Mouse (Mus musculus) brain, embryonic 14.5 days (tissue): Measurements from ENCODE around the gene Mtch1. TPM values are rescaled to one million over a fixed set of nuclear protein-coding genes. Genes with fewer than 3 reads are reported as not detected.

Experiments used
- DNase-seq: peaks from one replicate; pipeline ENCODE4 v3.0.0-alpha.2; 2011; ENCODE audit warnings: low read depth
- CTCF ChIP-seq: fragments of 200-500 bp; IDR thresholded peaks from 2 replicates; pipeline ENCODE4 v1.5.1; 2012; ENCODE audit warnings: inconsistent platforms, mild to moderate bottlenecking, moderate library complexity, borderline replicate concordance; ENCODE audit not compliant: insufficient read depth, insufficient read length; ENCODE audit errors: extremely low read depth
- POLR2A ChIP-seq: fragments of 200-500 bp; IDR thresholded peaks from 2 replicates; pipeline ENCODE4 v1.6.1; 2012; ENCODE audit warnings: mild to moderate bottlenecking, inconsistent platforms, borderline replicate concordance; ENCODE audit not compliant: poor library complexity, insufficient read depth, insufficient read length, severe bottlenecking; ENCODE audit errors: extremely low read depth
- polyA plus RNA-seq: library from polyadenylated mRNA; depleted of rRNA; stranded (reverse); fragments of >200 nt; gene quantifications from 2 replicates; pipeline ENCODE4 v1.2.3, GENCODE M21; 2012

Gene Mtch1
- polyA plus RNA-seq, 1 experiment, result 698 TPM

GRCm38 (mm10) chr17:29341591-29342003, 6.1 kb downstream of the Mtch1 start:
- TF ChIP-seq CTCF (peak; percentile 35; the same call in 1 of the 2 replicates), POLR2A (no peak)
- peak; percentile 69 for DNase-seq

- TF ChIP-seq POLR2A, result no peak
- no peak for TF ChIP-seq CTCF
- DNase-seq, result no peak
Measured at GRCm38 (mm10) chr17:29340406-29341261, 7.1 kb downstream of the Mtch1 start.

- peak; percentile 37 for DNase-seq
- no peak for TF ChIP-seq CTCF
- TF ChIP-seq POLR2A, result no peak
Measured at GRCm38 (mm10) chr17:29339170-29339768, 8.5 kb downstream of the Mtch1 start.

- no peak for TF ChIP-seq POLR2A
- no peak for TF ChIP-seq CTCF
- peak; percentile 90 for DNase-seq
Measured at GRCm38 (mm10) chr17:29337979-29338823, 9.5 kb downstream of the Mtch1 start.

DNA sequence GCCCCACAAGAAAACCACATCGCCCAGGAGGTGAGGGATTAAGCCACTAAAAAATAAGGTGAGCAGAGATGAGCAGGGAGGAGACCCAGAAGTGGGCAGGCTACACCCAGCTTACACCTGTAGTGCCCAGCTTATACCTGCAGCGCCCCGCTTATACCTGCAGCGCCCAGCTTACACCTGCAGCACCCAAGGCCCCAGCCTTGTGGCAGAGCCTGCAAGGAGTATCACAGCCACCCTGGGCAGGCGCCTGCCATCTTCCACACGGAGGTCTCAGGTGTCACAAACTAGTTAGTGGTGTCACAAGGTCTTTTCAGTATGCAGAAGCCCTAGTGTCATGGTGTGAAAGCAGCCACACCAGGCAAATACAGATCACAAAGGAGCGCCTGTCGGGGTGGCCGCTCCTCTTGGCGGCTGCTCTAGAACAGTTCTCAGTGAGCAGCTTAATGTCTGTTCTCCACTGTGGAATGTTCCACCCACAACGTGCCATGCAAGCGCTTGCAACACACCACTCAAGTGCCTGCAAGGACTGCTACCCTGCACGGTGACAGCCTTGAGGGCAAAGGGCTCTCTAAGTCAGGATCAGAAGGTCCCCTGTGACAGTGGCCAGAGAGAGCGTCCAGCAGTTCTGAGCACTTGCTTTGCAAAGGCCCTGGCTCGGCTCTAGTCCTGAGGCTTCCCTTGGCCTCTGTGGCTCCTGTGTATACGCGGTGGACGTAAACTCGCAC, 11.3 kb downstream of the Mtch1 start:
- DNase-seq, result no peak
- no peak for TF ChIP-seq POLR2A
- no peak for TF ChIP-seq CTCF

DNA sequence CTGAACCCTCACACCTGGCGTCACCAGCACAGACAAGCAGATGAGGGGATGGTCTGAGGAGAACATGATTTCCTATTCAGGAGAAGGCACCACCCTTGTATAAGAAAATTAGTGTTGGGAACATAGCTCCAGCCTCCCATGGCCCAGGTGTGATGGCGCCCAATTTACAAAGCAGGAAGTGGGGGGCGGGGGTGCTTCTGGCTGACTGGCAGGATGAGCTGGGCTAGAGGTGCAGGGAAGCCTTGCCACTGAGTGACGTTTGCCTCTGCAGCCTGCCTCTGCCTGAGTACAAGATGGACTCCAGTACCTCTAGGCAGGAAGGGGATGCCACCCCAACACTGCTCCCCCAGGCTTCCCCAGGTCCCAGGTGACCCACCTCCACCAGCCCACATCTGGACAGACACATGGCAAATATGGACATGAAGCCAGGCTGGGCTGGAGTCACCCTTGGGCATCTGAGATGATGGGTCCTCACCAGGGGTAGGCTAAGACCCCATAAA, 15.5 kb downstream of the Mtch1 start:
- TF ChIP-seq POLR2A (no peak), CTCF (no peak)
- no peak for DNase-seq

DNA sequence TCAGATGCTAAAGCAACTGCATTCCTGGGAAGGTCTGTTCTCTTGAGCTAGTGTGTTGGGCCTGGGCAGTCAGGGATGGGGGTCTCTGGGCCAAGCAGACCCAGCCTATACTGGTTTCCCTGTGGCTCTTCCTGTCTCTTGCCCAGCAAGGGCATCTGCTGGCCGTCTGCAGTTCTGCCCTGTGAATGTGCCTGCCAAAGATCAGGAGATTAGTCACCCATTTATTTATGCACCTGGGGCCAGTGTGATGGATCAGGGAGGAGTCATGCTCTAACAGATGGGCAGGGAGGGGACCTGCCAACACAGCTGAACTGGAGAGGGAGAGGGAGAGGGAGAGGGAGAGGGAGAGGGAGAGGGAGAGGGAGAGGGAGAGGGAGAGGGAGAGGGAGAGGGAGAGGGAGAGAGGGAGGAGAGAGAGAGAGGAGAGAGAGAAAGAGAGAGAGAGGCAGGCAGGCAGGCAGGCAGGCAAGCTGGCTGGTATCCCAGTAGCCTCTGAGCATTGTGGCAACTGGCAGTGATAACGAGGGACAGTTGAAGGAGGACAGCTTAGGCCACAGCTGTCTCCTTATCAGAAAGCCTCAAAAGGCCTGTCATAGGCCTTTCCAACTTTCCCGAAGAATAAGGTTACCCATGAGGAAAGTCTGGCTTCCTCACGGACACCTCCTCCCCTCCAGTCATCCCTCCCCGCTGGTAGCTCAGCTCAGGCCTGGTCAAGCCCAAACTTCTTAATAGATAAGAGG, 16.9 kb downstream of the Mtch1 start:
- no peak for TF ChIP-seq CTCF
- TF ChIP-seq POLR2A, result no peak
- DNase-seq, result peak; percentile 85

- no peak for DNase-seq
- TF ChIP-seq CTCF (no peak), POLR2A (no peak)
Measured at GRCm38 (mm10) chr17:29330221-29330620, 17.5 kb downstream of the Mtch1 start.

DNA sequence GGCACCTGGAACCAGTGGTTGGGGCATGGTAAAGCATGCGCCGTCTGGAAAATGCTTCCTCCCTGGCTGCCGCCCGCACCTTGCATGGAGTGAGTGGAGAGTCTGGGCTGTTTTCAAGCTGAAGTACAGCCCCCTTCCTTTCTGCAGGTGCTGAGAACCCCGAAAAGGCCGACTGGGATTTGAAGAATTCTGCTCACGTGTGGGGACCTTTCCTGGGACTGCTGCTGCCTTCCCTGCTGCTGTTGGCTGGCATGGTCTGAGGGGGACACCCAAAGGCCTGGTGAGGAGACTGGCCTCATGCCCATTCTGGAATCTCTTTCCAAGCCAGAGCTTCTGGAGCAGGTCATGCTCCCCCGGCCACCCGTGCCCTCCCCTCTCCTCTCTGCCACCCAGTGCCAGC, 20.0 kb downstream of the Mtch1 start:
- no peak for DNase-seq

More for the DNA sequence above, 20.0 kb downstream of the Mtch1 start:
- TF ChIP-seq POLR2A (no peak), CTCF (no peak)
